Comparison of ENCODE assay signal across 9 mouse cellular contexts in the genomic region with DNA sequence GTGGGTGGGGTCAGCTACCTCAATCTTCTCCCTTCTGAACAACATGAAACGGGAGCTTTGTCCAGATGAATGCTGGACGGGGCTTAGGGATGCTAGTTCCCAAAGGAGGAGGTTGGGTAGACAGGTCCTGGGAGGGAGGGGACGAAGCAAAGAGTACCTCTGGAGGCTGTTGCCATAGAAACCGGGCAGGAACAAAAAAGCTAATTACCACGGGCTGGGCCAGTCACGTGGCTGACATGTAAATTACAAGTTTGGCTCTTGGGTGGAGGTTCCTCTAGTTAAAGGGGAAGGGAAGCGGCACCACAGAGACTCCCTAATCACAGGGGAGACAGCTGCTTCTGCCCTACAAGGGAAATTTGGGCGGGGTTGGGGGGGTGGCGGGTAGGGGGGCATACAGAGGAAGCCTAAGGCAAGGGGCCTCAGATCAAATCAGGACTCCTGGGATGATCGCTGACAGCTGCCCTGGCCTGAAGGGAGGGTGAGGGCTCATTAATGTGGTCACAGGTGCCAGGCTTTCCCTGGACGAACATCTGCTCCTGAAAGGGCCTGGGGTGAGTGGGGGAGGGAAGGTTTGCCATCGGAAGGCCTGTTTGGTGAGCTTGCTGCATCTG. TPM values are rescaled to one million over a fixed set of nuclear protein-coding genes. Genes with fewer than 3 reads are reported as not detected.
DNase-seq lines count a peak whose midpoint lies in the region; ATAC-seq and TF ChIP-seq lines count a peak whose summit lies in the region.
"Had no signal": no experiment of that assay in that cellular context is flagged by ENCODE, and none has a peak within 500 bp of the region (broad histone marks: within the 10 kb centered on the region; RNA-seq: fewer than 3 reads in every experiment).

No protein-coding gene starts in this region.

- H3K36me3 ChIP-seq in G1E (replicated peaks): no peaks in the 10 kb centered on the region
- H3K36me3 ChIP-seq in embryonic facial prominence, embryonic 11.5 days (replicated peaks; ENCODE audit: control insufficient read depth, insufficient read depth, low read depth, low read length): no peaks in the 10 kb centered on the region
- peaks cover 11% of the 10 kb centered on the region for H3K36me3 ChIP-seq in midbrain, embryonic 10.5 days
- no peaks in the 10 kb centered on the region for H3K36me3 ChIP-seq in stomach, embryonic 16.5 days (ENCODE audit: control insufficient read depth, insufficient read depth, low read length)

- no peak overlapping the region; the same call in 1 of the 2 replicates for H3K27ac ChIP-seq in embryonic facial prominence, embryonic 11.5 days (replicated peaks; ENCODE audit: low read depth, low read length)
- H3K27ac ChIP-seq in midbrain, embryonic 10.5 days (replicated peaks): peak overlapping the region; percentile 91
- H3K27ac ChIP-seq in stomach, embryonic 16.5 days (ENCODE audit: low read length): no peak overlapping the region

- ATAC-seq in G1E (ENCODE audit: extremely low read depth, insufficient number of reproducible peaks, low FRiP score, poor library complexity, severe bottlenecking): no peak
- peak; percentile 46; the same call in 1 of the 2 replicates for ATAC-seq in embryonic facial prominence, embryonic 11.5 days (replicated peaks; ENCODE audit: insufficient number of reproducible peaks, low FRiP score, low TSS enrichment, low read depth)
- no peak for ATAC-seq in stomach, embryonic 16.5 days (ENCODE audit: insufficient read depth, low FRiP score)

- DNase-seq in A20 (ENCODE audit: low read depth, low spot score) (peak; percentile 78), G1E (ENCODE audit: low spot score) (peak; percentile 7)
- peak; percentile 69 for DNase-seq in embryonic facial prominence, embryonic 11.5 days (ENCODE audit: low spot score)
- peak; percentile 72 for DNase-seq in induced T-regulatory cell, adult 2 months (ENCODE audit: low read depth)
- DNase-seq in midbrain, embryonic 10.5 days (ENCODE audit: low spot score): peak; percentile 73
- DNase-seq in kidney, adult 11 months: no peak
- no peak for DNase-seq in adrenal gland, postnatal 4 days (ENCODE audit: low spot score in 2 of 2)

- TF ChIP-seq CTCF in G1E (IDR thresholded peaks at IDR 0.05; ENCODE audit: low read depth, low read length): no peak

- peaks cover 59% of the 10 kb centered on the region for H3K27me3 ChIP-seq in G1E (ENCODE audit: insufficient read depth, low read length)
- H3K27me3 ChIP-seq in embryonic facial prominence, embryonic 11.5 days (ENCODE audit: control insufficient read depth, insufficient read depth, low read length): peaks cover 45% of the 10 kb centered on the region
- H3K27me3 ChIP-seq in midbrain, embryonic 10.5 days (ENCODE audit: low read depth, poor library complexity, severe bottlenecking): peaks cover 64% of the 10 kb centered on the region
- peaks cover 55% of the 10 kb centered on the region for H3K27me3 ChIP-seq in stomach, embryonic 16.5 days (ENCODE audit: control insufficient read depth, insufficient read depth, low read length)

- H3K4me1 ChIP-seq in G1E (ENCODE audit: insufficient read depth, low read depth, low read length): peaks cover 71% of the 10 kb centered on the region
- H3K4me1 ChIP-seq in embryonic facial prominence, embryonic 11.5 days (ENCODE audit: control insufficient read depth, insufficient read depth, low read length): no peaks in the 10 kb centered on the region
- H3K4me1 ChIP-seq in midbrain, embryonic 10.5 days: peaks cover 71% of the 10 kb centered on the region
- peaks cover 7% of the 10 kb centered on the region for H3K4me1 ChIP-seq in stomach, embryonic 16.5 days (ENCODE audit: control insufficient read depth, insufficient read depth, low read length)

- WGBS in embryonic facial prominence, embryonic 11.5 days: 0% methylated on average over 12 of the region's 12 CpGs
- 1% methylated on average over 12 of the region's 12 CpGs for WGBS in midbrain, embryonic 10.5 days
- 4% methylated on average over 12 of the region's 12 CpGs for WGBS in stomach, embryonic 16.5 days

- peak overlapping the region; percentile 8 for H3K4me2 ChIP-seq in embryonic facial prominence, embryonic 11.5 days (ENCODE audit: low read depth, low read length)
- no peak overlapping the region for H3K4me2 ChIP-seq in stomach, embryonic 16.5 days (ENCODE audit: low read depth, low read length)

- H3K9ac ChIP-seq in embryonic facial prominence, embryonic 11.5 days (replicated peaks; ENCODE audit: low read length): peak overlapping the region; percentile 6; the same call in 1 of the 2 replicates
- H3K9ac ChIP-seq in stomach, embryonic 16.5 days (ENCODE audit: low read length): no peak overlapping the region

- no peak overlapping the region for H3K4me3 ChIP-seq in G1E (ENCODE audit: low read depth, low read length)
- peak overlapping the region; percentile 45 for H3K4me3 ChIP-seq in embryonic facial prominence, embryonic 11.5 days (ENCODE audit: low read depth, low read length)
- peak overlapping the region; percentile 73 for H3K4me3 ChIP-seq in midbrain, embryonic 10.5 days
- H3K4me3 ChIP-seq in stomach, embryonic 16.5 days (replicated peaks; ENCODE audit: low read length): peak overlapping the region; percentile 31; the same call in 1 of the 2 replicates

- no peaks in the 10 kb centered on the region for H3K9me3 ChIP-seq in G1E (replicated peaks)
- no peaks in the 10 kb centered on the region for H3K9me3 ChIP-seq in embryonic facial prominence, embryonic 11.5 days (replicated peaks; ENCODE audit: control insufficient read depth, low read length)
- no peaks in the 10 kb centered on the region for H3K9me3 ChIP-seq in midbrain, embryonic 10.5 days (replicated peaks)
- H3K9me3 ChIP-seq in stomach, embryonic 16.5 days (replicated peaks; ENCODE audit: control insufficient read depth, low read length): no peaks in the 10 kb centered on the region

RNA-seq across cellular contexts. Expression of a gene that starts 1.4 kb away (rescaled TPM):
- total RNA-seq in G1E (2014; fragmentation: Nextera tagmentation) (not detected in 2 replicates), G1E (2017) (0.41 and 0.71 TPM in 2 replicates)
- polyA plus RNA-seq in G1E (2012): 0.14 and 0.22 TPM in 2 replicates
- polyA plus RNA-seq in embryonic facial prominence, embryonic 11.5 days (2014; fragmentation: Nextera tagmentation; extraction: Ambion mirVana): 199 and 248 TPM in 2 replicates
- 428 and 665 TPM in 2 replicates for polyA plus RNA-seq in midbrain, embryonic 10.5 days (2016; fragmentation: Nextera tagmentation; extraction: Ambion mirVana)
- polyA plus RNA-seq in stomach, embryonic 16.5 days (2015; fragmentation: Nextera tagmentation; extraction: Ambion mirVana): 46.7 and 50.2 TPM in 2 replicates
- 100 to 1,000 TPM in 1 of 2 experiments, 10 to 100 TPM in 1; 59.5 to 102 TPM for total RNA-seq in adrenal gland, postnatal 4 days (2021)

RNA-seq across cellular contexts. Expression of a gene that starts 5.8 kb away (rescaled TPM):
- total RNA-seq in G1E (2014; fragmentation: Nextera tagmentation): not detected in 2 replicates
- total RNA-seq in G1E (2017): 0.12 and 0.27 TPM in 2 replicates
- polyA plus RNA-seq in G1E (2012): 0.01 and 0.02 TPM in 2 replicates
- polyA plus RNA-seq in embryonic facial prominence, embryonic 11.5 days (2014; fragmentation: Nextera tagmentation; extraction: Ambion mirVana): not detected in 2 replicates
- 0.06 and 0.10 TPM in 2 replicates for polyA plus RNA-seq in midbrain, embryonic 10.5 days (2016; fragmentation: Nextera tagmentation; extraction: Ambion mirVana)
- not detected in 2 replicates for polyA plus RNA-seq in stomach, embryonic 16.5 days (2015; fragmentation: Nextera tagmentation; extraction: Ambion mirVana)
- under 1 TPM in 1 of 2 experiments, not detected in 1; 0.14 TPM for total RNA-seq in adrenal gland, postnatal 4 days (2021)
- total RNA-seq: common myeloid progenitor, adult 5-6 weeks had no signal

RNA-seq across cellular contexts. Expression of a gene that starts 10.7 kb away (rescaled TPM):
- total RNA-seq in G1E (2014; fragmentation: Nextera tagmentation) (14.4 and 18.6 TPM in 2 replicates), G1E (2017) (12.6 and 15.1 TPM in 2 replicates)
- 11.4 and 16.7 TPM in 2 replicates for polyA plus RNA-seq in G1E (2012)
- 38.8 and 39.6 TPM in 2 replicates for polyA plus RNA-seq in embryonic facial prominence, embryonic 11.5 days (2014; fragmentation: Nextera tagmentation; extraction: Ambion mirVana)
- polyA plus RNA-seq in midbrain, embryonic 10.5 days (2016; fragmentation: Nextera tagmentation; extraction: Ambion mirVana): 42.1 and 45.9 TPM in 2 replicates
- polyA plus RNA-seq in stomach, embryonic 16.5 days (2015; fragmentation: Nextera tagmentation; extraction: Ambion mirVana): 27.0 and 30.5 TPM in 2 replicates
- total RNA-seq in adrenal gland, postnatal 4 days (2021): 10 to 100 TPM; 40.2 to 40.5 TPM

RNA-seq across cellular contexts. Expression of a gene that starts 39.1 kb away (rescaled TPM):
- total RNA-seq in G1E (2014; fragmentation: Nextera tagmentation) (123 and 130 TPM in 2 replicates), G1E (2017) (125 and 133 TPM in 2 replicates)
- polyA plus RNA-seq in G1E (2012): 84.3 and 91.6 TPM in 2 replicates
- 151 TPM in 2 replicates for polyA plus RNA-seq in embryonic facial prominence, embryonic 11.5 days (2014; fragmentation: Nextera tagmentation; extraction: Ambion mirVana)
- polyA plus RNA-seq in midbrain, embryonic 10.5 days (2016; fragmentation: Nextera tagmentation; extraction: Ambion mirVana): 150 and 167 TPM in 2 replicates
- polyA plus RNA-seq in stomach, embryonic 16.5 days (2015; fragmentation: Nextera tagmentation; extraction: Ambion mirVana): 167 and 177 TPM in 2 replicates
- 100 to 1,000 TPM; 221 to 224 TPM for total RNA-seq in adrenal gland, postnatal 4 days (2021)

Comparison
In these comparisons a context has a peak if more than half of its experiments do, and no peak if none do; other contexts are left out.
1. DNase-seq: peak in A20 (single experiment), G1E (single experiment), embryonic facial prominence, embryonic 11.5 days (single experiment), induced T-regulatory cell, adult 2 months (single experiment) and midbrain, embryonic 10.5 days (single experiment); none in kidney, adult 11 months (single experiment) and adrenal gland, postnatal 4 days (0 of 2).
2. RNA of a gene that starts 1.4 kb away (polyA plus RNA-seq): 428 to 665 TPM in midbrain, embryonic 10.5 days, 199 to 248 TPM in embryonic facial prominence, embryonic 11.5 days and 46.7 to 50.2 TPM in stomach, embryonic 16.5 days; 0.14 to 0.22 TPM in G1E; every median in the first group is over 10 times any median in the second.